Mouse (Mus musculus) bone marrow macrophage, adult 2 months (primary cell): ENCODE results near the gene Anxa4.

ENCODE experiments used
- CTCF ChIP-seq: IDR thresholded peaks from 2 replicates; pipeline ENCODE4 v1.5.1; 2012; ENCODE audit warnings: low read depth, mild to moderate bottlenecking, low read length, moderate library complexity
- POLR2A ChIP-seq: IDR thresholded peaks from 2 replicates; pipeline ENCODE4 v1.6.1; 2012; ENCODE audit warnings: mild to moderate bottlenecking, low read depth, low read length, borderline replicate concordance

- TF ChIP-seq CTCF (no peak), POLR2A (no peak)
These were observed 20.8 kb downstream of the Anxa4 start for GRCm38 (mm10) chr6:86772631-86773030.
